Mouse (Mus musculus) liver, embryonic 15.5 days (tissue): Measurements from ENCODE around the gene Fam178b. TPM values are rescaled to one million over a fixed set of nuclear protein-coding genes. Genes with fewer than 3 reads are reported as not detected.

ENCODE experiments used
- ATAC-seq: fragments of 200-750 bp; cut with Nextera tagmentation; 2 replicates; pipeline ENCODE4 v1.8.0; 2017; ENCODE audit warnings: moderate number of reproducible peaks, mild to moderate bottlenecking, moderate library complexity; ENCODE audit not compliant: insufficient read depth
- H3K27ac ChIP-seq: fragments of 300-500 bp; sonication (generic); replicated peaks from 2 replicates; pipeline ENCODE4 v1.5.1; 2015; ENCODE audit warnings: mild to moderate bottlenecking, inconsistent platforms
- H3K27me3 ChIP-seq: fragments of 300-500 bp; sonication (generic); 2 replicates; pipeline ENCODE4 v1.6.1; 2015; ENCODE audit warnings: mild to moderate bottlenecking, inconsistent platforms
- H3K36me3 ChIP-seq: fragments of 300-500 bp; sonication (generic); replicated peaks from 2 replicates; pipeline ENCODE4 v1.6.1; 2015; ENCODE audit warnings: moderate library complexity, mild to moderate bottlenecking, inconsistent platforms
- H3K4me1 ChIP-seq: fragments of 300-500 bp; sonication (generic); replicated peaks from 2 replicates; pipeline ENCODE4 v1.6.1; 2015; ENCODE audit warnings: inconsistent platforms
- H3K4me2 ChIP-seq: fragments of 300-500 bp; sonication (generic); 2 replicates; pipeline ENCODE4 v1.6.1; 2015; ENCODE audit warnings: moderate library complexity, mild to moderate bottlenecking, inconsistent platforms
- H3K4me3 ChIP-seq: fragments of 300-500 bp; sonication (generic); replicated peaks from 2 replicates; pipeline ENCODE4 v1.5.1; 2015; ENCODE audit warnings: mild to moderate bottlenecking, inconsistent platforms
- H3K9ac ChIP-seq: fragments of 300-500 bp; sonication (generic); 2 replicates; pipeline ENCODE4 v1.6.1; 2015; ENCODE audit warnings: moderate library complexity, mild to moderate bottlenecking, inconsistent platforms
- H3K9me3 ChIP-seq: fragments of 300-500 bp; sonication (generic); replicated peaks from 2 replicates; pipeline ENCODE4 v1.6.1; 2016; ENCODE audit warnings: inconsistent platforms
- WGBS: fragments of 180-500 bp; shearing (Covaris S2); methylation state at CpG from one replicate; pipeline ENCODE4 v1.1.7; 2015; ENCODE audit warnings: mixed read lengths; ENCODE audit not compliant: insufficient replicate concordance; 5-methylcytosine and 5-hydroxymethylcytosine counted together
- polyA plus RNA-seq: library from polyadenylated mRNA; unstranded; fragments of >200 nt; fragmentation: Nextera tagmentation; extraction: Ambion mirVana; gene quantifications from 2 replicates; pipeline ENCODE4 v1.2.1, GENCODE M21; 2015

The Fam178b gene
- polyA plus RNA-seq, 1 experiment from 2014 or later = 0.15 TPM

- Histone ChIP-seq H3K9ac (no peak overlapping the region), H3K4me1 (peaks cover 30% of the 10 kb centered on the region), H3K36me3 (peaks cover 54% of the 10 kb centered on the region), H3K4me2 (no peak overlapping the region), H3K4me3 (no peak overlapping the region), H3K27ac (no peak overlapping the region), H3K27me3 (no peaks in the 10 kb centered on the region), H3K9me3 (no peaks in the 10 kb centered on the region)
- no peak for ATAC-seq
- 69% methylated on average over 2 of the region's 2 CpGs for WGBS
Measured at GRCm38 (mm10) chr1:36707166-36707565, 24.2 kb upstream of the Fam178b start.

- H3K27me3 ChIP-seq = no peaks in the 10 kb centered on the region
- no peak overlapping the region for H3K4me2 ChIP-seq
- no peak overlapping the region for H3K9ac ChIP-seq
- peaks cover 59% of the 10 kb centered on the region for H3K36me3 ChIP-seq
- H3K27ac ChIP-seq = no peak overlapping the region
- peaks cover 10% of the 10 kb centered on the region for H3K4me1 ChIP-seq
- 66% methylated on average over 5 of the region's 5 CpGs for WGBS
- no peaks in the 10 kb centered on the region for H3K9me3 ChIP-seq
- no peak overlapping the region for H3K4me3 ChIP-seq
- no peak for ATAC-seq
Measured at GRCm38 (mm10) chr1:36697030-36697429, 14.0 kb upstream of the Fam178b start.

- Histone ChIP-seq H3K36me3 (peaks cover 53% of the 10 kb centered on the region), H3K27me3 (no peaks in the 10 kb centered on the region), H3K4me1 (peaks cover 11% of the 10 kb centered on the region), H3K4me2 (no peak overlapping the region), H3K4me3 (no peak overlapping the region), H3K27ac (no peak overlapping the region), H3K9ac (no peak overlapping the region), H3K9me3 (no peaks in the 10 kb centered on the region)
- no peak for ATAC-seq
- 72% methylated on average over 6 of the region's 6 CpGs for WGBS
Measured at GRCm38 (mm10) chr1:36696411-36696810, 13.4 kb upstream of the Fam178b start.

- no peak for ATAC-seq
- WGBS = 71% methylated on average over 6 of the region's 6 CpGs
Measured at GRCm38 (mm10) chr1:36694871-36695270, 11.9 kb upstream of the Fam178b start.

GRCm38 (mm10) chr1:36691271-36692155 is 8.5 kb upstream of the Fam178b start, which contains the start of gene Cox5b:
TSS of gene Cox5b (plus strand) at chr1:36691449.
- no peaks in the 10 kb centered on the region for H3K27me3 ChIP-seq
- H3K9ac ChIP-seq = peak within 1 kb of the TSS; percentile 74
- H3K27ac ChIP-seq = peak within 1 kb of the TSS; percentile 59
- H3K9me3 ChIP-seq = no peaks in the 10 kb centered on the region
- peak within 1 kb of the TSS; percentile 78 for H3K4me2 ChIP-seq
- peaks cover 26% of the 10 kb centered on the region for H3K36me3 ChIP-seq
- ATAC-seq = peak; percentile 96
- WGBS = under 1% methylated on average over 68 of the region's 68 CpGs
- H3K4me1 ChIP-seq = peaks cover 17% of the 10 kb centered on the region
- peak within 1 kb of the TSS; percentile 73 for H3K4me3 ChIP-seq

More at GRCm38 (mm10) chr1:36694871-36695270, 11.9 kb upstream of the Fam178b start:
- Histone ChIP-seq H3K4me3 (no peak overlapping the region), H3K27ac (no peak overlapping the region), H3K4me1 (peaks cover 17% of the 10 kb centered on the region), H3K27me3 (no peaks in the 10 kb centered on the region), H3K9me3 (no peaks in the 10 kb centered on the region), H3K9ac (no peak overlapping the region), H3K36me3 (peaks cover 37% of the 10 kb centered on the region), H3K4me2 (no peak overlapping the region)

GRCm38 (mm10) chr1:36690671-36691235 is 7.8 kb upstream of the Fam178b start:
- Histone ChIP-seq H3K27ac (peak overlapping the region; percentile 39), H3K4me3 (peak overlapping the region; percentile 73), H3K4me2 (peak overlapping the region; percentile 78), H3K4me1 (peaks cover 17% of the 10 kb centered on the region), H3K27me3 (no peaks in the 10 kb centered on the region), H3K9ac (peak overlapping the region; percentile 29; the same call in 1 of the 2 replicates), H3K9me3 (no peaks in the 10 kb centered on the region), H3K36me3 (peaks cover 26% of the 10 kb centered on the region)
- WGBS = 58% methylated on average over 11 of the region's 11 CpGs
- no peak; the same call in 1 of the 2 replicates for ATAC-seq

GRCm38 (mm10) chr1:36683810-36684467 is 956 bp upstream of the Fam178b start:
- Histone ChIP-seq H3K9ac (no peak overlapping the region), H3K27ac (no peak overlapping the region), H3K36me3 (no peaks in the 10 kb centered on the region), H3K9me3 (no peaks in the 10 kb centered on the region), H3K27me3 (no peaks in the 10 kb centered on the region), H3K4me3 (no peak overlapping the region), H3K4me1 (peaks cover 5% of the 10 kb centered on the region; the same call in 1 of the 2 replicates), H3K4me2 (no peak overlapping the region)
- 12% methylated on average over 13 of the region's 13 CpGs for WGBS
- no peak for ATAC-seq

GRCm38 (mm10) chr1:36680893-36681292 is 2.1 kb downstream of the Fam178b start:
- no peak overlapping the region for H3K27ac ChIP-seq
- peaks cover 5% of the 10 kb centered on the region; the same call in 1 of the 2 replicates for H3K4me1 ChIP-seq
- no peak overlapping the region for H3K9ac ChIP-seq
- 71% methylated on average over 7 of the region's 7 CpGs for WGBS
- H3K9me3 ChIP-seq = no peaks in the 10 kb centered on the region
- no peak for ATAC-seq
- H3K4me2 ChIP-seq = no peak overlapping the region
- no peak overlapping the region for H3K4me3 ChIP-seq
- no peaks in the 10 kb centered on the region for H3K36me3 ChIP-seq
- H3K27me3 ChIP-seq = no peaks in the 10 kb centered on the region

- Histone ChIP-seq H3K9ac (no peak overlapping the region), H3K27ac (no peak overlapping the region), H3K9me3 (no peaks in the 10 kb centered on the region), H3K4me3 (no peak overlapping the region), H3K4me2 (no peak overlapping the region), H3K27me3 (no peaks in the 10 kb centered on the region), H3K4me1 (peaks cover 16% of the 10 kb centered on the region), H3K36me3 (no peaks in the 10 kb centered on the region)
- ATAC-seq = no peak
- 30% methylated on average over 3 of the region's 3 CpGs for WGBS
Measured at GRCm38 (mm10) chr1:36674936-36675335, 8.0 kb downstream of the Fam178b start.

- Histone ChIP-seq H3K27me3 (no peaks in the 10 kb centered on the region), H3K9ac (no peak overlapping the region), H3K36me3 (no peaks in the 10 kb centered on the region), H3K4me1 (peaks cover 25% of the 10 kb centered on the region), H3K4me2 (no peak overlapping the region), H3K4me3 (no peak overlapping the region), H3K27ac (no peak overlapping the region), H3K9me3 (no peaks in the 10 kb centered on the region)
- no peak for ATAC-seq
- 72% methylated on average over 16 of the region's 16 CpGs for WGBS
Measured at GRCm38 (mm10) chr1:36672648-36673350, 10.2 kb downstream of the Fam178b start.
